Mouse (Mus musculus) hindbrain, embryonic 14.5 days (tissue): Measurements from ENCODE around the gene Ercc6l2. TPM values are rescaled to one million over a fixed set of nuclear protein-coding genes. Genes with fewer than 3 reads are reported as not detected.
A peak's percentile ranks its signal among the peaks of the same experiment; 100 is the strongest.

Experiments
- ATAC-seq: fragments of 200-750 bp; cut with Nextera tagmentation; 2 replicates; pipeline ENCODE4 v1.8.0; 2017; ENCODE audit warnings: moderate number of reproducible peaks, mild to moderate bottlenecking, moderate TSS enrichment, moderate library complexity; ENCODE audit not compliant: low FRiP score
- DNase-seq: peaks from one replicate; pipeline ENCODE4 v3.0.0-alpha.2; 2015; ENCODE audit warnings: low spot score
- H3K27ac ChIP-seq: fragments of 300-500 bp; sonication (generic); 2 replicates; pipeline ENCODE4 v1.5.1; 2014; ENCODE audit warnings: mild to moderate bottlenecking, moderate library complexity
- H3K27me3 ChIP-seq: fragments of 300-500 bp; sonication (generic); 2 replicates; pipeline ENCODE4 v1.6.1; 2014; ENCODE audit warnings: mild to moderate bottlenecking, low read length, mixed read lengths; ENCODE audit not compliant: control insufficient read depth, insufficient read depth
- H3K36me3 ChIP-seq: fragments of 300-500 bp; sonication (generic); replicated peaks from 2 replicates; pipeline ENCODE4 v1.6.1; 2014; ENCODE audit not compliant: control insufficient read depth, insufficient read depth
- H3K4me1 ChIP-seq: fragments of 300-500 bp; sonication (generic); replicated peaks from 2 replicates; pipeline ENCODE4 v1.6.1; 2014; ENCODE audit warnings: antibody characterized with exemption, low read length, mixed read lengths; ENCODE audit not compliant: control insufficient read depth, insufficient read depth
- H3K4me2 ChIP-seq: fragments of 300-500 bp; sonication (generic); replicated peaks from 2 replicates; pipeline ENCODE4 v1.6.1; 2014; ENCODE audit warnings: mild to moderate bottlenecking, moderate library complexity
- H3K4me3 ChIP-seq: fragments of 300-500 bp; sonication (generic); replicated peaks from 2 replicates; pipeline ENCODE4 v1.5.1; 2014; ENCODE audit warnings: mild to moderate bottlenecking, low read length
- H3K9ac ChIP-seq: fragments of 300-500 bp; sonication (generic); 2 replicates; pipeline ENCODE4 v1.6.1; 2014
- H3K9me3 ChIP-seq: fragments of 300-500 bp; sonication (generic); 2 replicates; pipeline ENCODE4 v1.6.1; 2016; ENCODE audit warnings: low read length; ENCODE audit not compliant: control insufficient read depth
- WGBS: fragments of 180-500 bp; shearing (Covaris S2); extraction: QIAGEN DNeasy Blood & Tissue Kit; methylation state at CpG from one replicate; pipeline ENCODE4 v1.1.7; 2014; 5-methylcytosine and 5-hydroxymethylcytosine counted together
- polyA plus RNA-seq: library from polyadenylated mRNA; unstranded; fragments of >200 nt; fragmentation: Nextera tagmentation; extraction: Ambion mirVana; gene quantifications from 2 replicates; pipeline ENCODE4 v1.2.1, GENCODE M21; 2014

The Ercc6l2 gene
- polyA plus RNA-seq = 16.5 and 17.5 TPM in 2 replicates

- Histone ChIP-seq H3K27ac (peak within 1 kb of the TSS; percentile 93), H3K9ac (peak within 1 kb of the TSS; percentile 87), H3K36me3 (no peaks in the 10 kb centered on the region), H3K4me3 (peak within 1 kb of the TSS; percentile 51), H3K4me1 (peaks cover 11% of the 10 kb centered on the region), H3K27me3 (no peaks in the 10 kb centered on the region), H3K9me3 (no peaks in the 10 kb centered on the region), H3K4me2 (peak within 1 kb of the TSS; percentile 83)
- peak; percentile 100 for ATAC-seq
- WGBS = under 1% methylated on average over 80 of the region's 87 CpGs
- peak; percentile 100 for DNase-seq
Measured at GRCm38 (mm10) chr13:63814746-63815681, at the start of gene Ercc6l2. Gene Ercc6l2, plus strand, starts transcription at chr13:63815240.

GRCm38 (mm10) chr13:63766065-63766464 lies 49.0 kb upstream of the Ercc6l2 start:
- Histone ChIP-seq H3K9ac (no peak overlapping the region), H3K4me3 (no peak overlapping the region), H3K9me3 (no peaks in the 10 kb centered on the region), H3K27me3 (no peaks in the 10 kb centered on the region), H3K36me3 (no peaks in the 10 kb centered on the region), H3K27ac (no peak overlapping the region), H3K4me2 (no peak overlapping the region), H3K4me1 (no peaks in the 10 kb centered on the region)
- DNase-seq (no peak), ATAC-seq (no peak)
- WGBS = 75% methylated on average over 11 of the region's 11 CpGs

- Histone ChIP-seq H3K36me3 (no peaks in the 10 kb centered on the region), H3K9me3 (no peaks in the 10 kb centered on the region), H3K27me3 (no peaks in the 10 kb centered on the region), H3K4me2 (no peak overlapping the region), H3K4me1 (no peaks in the 10 kb centered on the region), H3K27ac (no peak overlapping the region), H3K9ac (no peak overlapping the region), H3K4me3 (no peak overlapping the region)
- DNase-seq (no peak), ATAC-seq (no peak)
- 90% methylated on average over 3 of the region's 3 CpGs for WGBS
Measured at GRCm38 (mm10) chr13:63771009-63771408, 44.0 kb upstream of the Ercc6l2 start.

GRCm38 (mm10) chr13:63778925-63779324 lies 36.1 kb upstream of the Ercc6l2 start:
- H3K9me3 ChIP-seq = no peaks in the 10 kb centered on the region
- no peaks in the 10 kb centered on the region for H3K4me1 ChIP-seq
- ATAC-seq (no peak), DNase-seq (no peak)
- H3K9ac ChIP-seq = no peak overlapping the region
- no peak overlapping the region for H3K27ac ChIP-seq
- H3K4me3 ChIP-seq = no peak overlapping the region
- no peak overlapping the region for H3K4me2 ChIP-seq
- H3K36me3 ChIP-seq = no peaks in the 10 kb centered on the region
- 78% methylated on average over 4 of the region's 4 CpGs for WGBS
- H3K27me3 ChIP-seq = no peaks in the 10 kb centered on the region

DNA sequence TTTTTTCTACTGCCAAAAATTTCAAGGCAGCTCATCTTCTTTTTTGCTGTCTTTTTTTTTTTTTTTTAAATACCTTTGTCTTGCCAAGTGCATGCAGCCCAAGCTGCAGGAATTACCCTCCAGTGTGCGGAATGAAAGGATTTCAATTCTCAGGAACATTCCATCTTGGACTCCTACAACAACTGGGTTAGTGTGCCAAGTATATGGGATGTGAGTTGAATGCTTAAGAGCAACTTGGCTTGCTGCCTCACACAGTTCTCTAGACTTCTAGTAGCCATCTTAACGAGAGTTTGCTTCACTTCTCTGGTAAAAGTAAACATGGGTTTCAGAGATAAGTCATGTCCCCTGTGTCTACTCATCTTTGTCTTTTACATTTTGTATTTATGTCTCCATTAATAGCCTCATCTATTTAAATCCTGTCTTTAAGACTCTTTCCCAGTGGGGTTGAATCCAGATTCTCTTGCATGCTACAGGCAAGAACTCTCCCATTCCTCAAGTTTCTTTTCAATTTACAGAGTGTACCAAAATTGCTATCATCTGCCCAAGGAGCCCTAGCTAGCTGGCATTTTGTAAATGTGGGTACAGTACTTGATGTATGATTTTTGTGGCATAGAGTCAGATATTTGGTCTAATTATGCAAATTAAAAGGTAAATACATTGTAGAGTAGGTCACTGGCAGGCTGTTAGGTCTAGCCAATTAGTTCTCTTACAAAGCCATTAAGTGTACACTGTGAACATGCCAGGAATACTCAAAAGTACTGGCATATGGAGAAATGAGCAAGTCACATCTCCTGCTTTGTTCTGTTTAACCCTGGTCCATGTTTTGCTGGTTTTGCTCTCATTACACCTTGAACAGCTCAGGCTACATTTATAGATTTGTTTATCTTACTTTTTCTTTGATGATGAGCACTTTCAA lies 35.4 kb upstream of the Ercc6l2 start:
- peak; percentile 85 for DNase-seq
- no peaks in the 10 kb centered on the region for H3K27me3 ChIP-seq

DNA sequence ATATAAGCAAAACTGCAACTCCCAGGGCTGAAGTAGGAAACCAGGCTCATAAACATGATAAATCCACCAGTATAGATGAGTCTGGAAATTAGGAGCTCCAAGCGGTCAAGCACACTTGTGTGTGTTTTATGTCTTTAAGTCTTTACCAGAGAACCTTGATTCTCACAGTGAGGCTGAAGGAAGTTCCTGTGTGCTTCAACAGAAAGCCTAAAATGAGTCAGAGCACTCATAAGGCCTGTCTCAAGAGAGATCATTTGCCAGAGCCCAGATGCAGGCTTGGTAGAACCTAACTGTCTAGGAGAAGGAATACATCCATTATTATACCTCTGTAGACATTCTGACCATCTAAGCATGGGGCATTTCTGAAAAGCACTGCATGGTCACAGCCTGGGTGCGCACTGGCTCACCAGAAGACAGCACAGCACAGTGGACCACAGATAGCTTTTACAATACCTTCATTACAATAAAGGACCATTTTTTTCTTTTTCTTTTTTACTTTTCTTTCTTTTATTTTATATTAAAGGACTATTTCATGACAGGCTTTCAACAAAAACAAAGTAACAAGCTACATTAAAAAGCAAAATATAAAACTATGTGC lies 22.7 kb upstream of the Ercc6l2 start:
- Histone ChIP-seq H3K27ac (no peak overlapping the region), H3K9me3 (no peaks in the 10 kb centered on the region), H3K9ac (no peak overlapping the region), H3K36me3 (no peaks in the 10 kb centered on the region), H3K27me3 (no peaks in the 10 kb centered on the region), H3K4me2 (no peak overlapping the region), H3K4me3 (no peak overlapping the region), H3K4me1 (no peaks in the 10 kb centered on the region)
- no peak for DNase-seq
- 96% methylated on average over 2 of the region's 2 CpGs for WGBS
- no peak for ATAC-seq

More for the DNA sequence above, 35.4 kb upstream of the Ercc6l2 start:
- H3K9ac ChIP-seq = no peak overlapping the region
- no peaks in the 10 kb centered on the region for H3K36me3 ChIP-seq
- peak; percentile 55; the same call in 1 of the 2 replicates for ATAC-seq
- no peaks in the 10 kb centered on the region for H3K4me1 ChIP-seq
- no peaks in the 10 kb centered on the region for H3K9me3 ChIP-seq
- no peak overlapping the region for H3K4me2 ChIP-seq
- H3K4me3 ChIP-seq = no peak overlapping the region
- no peak overlapping the region for H3K27ac ChIP-seq
- WGBS = 52% methylated on average over 2 of the region's 2 CpGs

GRCm38 (mm10) chr13:63793345-63794308 lies 21.4 kb upstream of the Ercc6l2 start:
- 85% methylated on average over 7 of the region's 7 CpGs for WGBS
- H3K9me3 ChIP-seq = no peaks in the 10 kb centered on the region

GRCm38 (mm10) chr13:63798677-63799076 lies 16.4 kb upstream of the Ercc6l2 start:
- H3K9me3 ChIP-seq = no peaks in the 10 kb centered on the region
- no peak for ATAC-seq
- H3K27me3 ChIP-seq = no peaks in the 10 kb centered on the region
- no peaks in the 10 kb centered on the region for H3K36me3 ChIP-seq
- H3K4me2 ChIP-seq = no peak overlapping the region
- H3K27ac ChIP-seq = no peak overlapping the region
- WGBS = 92% methylated on average over 3 of the region's 3 CpGs
- H3K4me3 ChIP-seq = no peak overlapping the region
- DNase-seq = no peak
- no peak overlapping the region for H3K9ac ChIP-seq
- H3K4me1 ChIP-seq = no peaks in the 10 kb centered on the region

More at GRCm38 (mm10) chr13:63793345-63794308, 21.4 kb upstream of the Ercc6l2 start:
- Histone ChIP-seq H3K27me3 (no peaks in the 10 kb centered on the region), H3K36me3 (no peaks in the 10 kb centered on the region), H3K9ac (no peak overlapping the region), H3K4me3 (no peak overlapping the region), H3K27ac (no peak overlapping the region), H3K4me1 (no peaks in the 10 kb centered on the region), H3K4me2 (no peak overlapping the region)
- no peak for ATAC-seq
- no peak for DNase-seq
